Mouse (Mus musculus) spleen, postnatal 0 days (tissue): Measurements from ENCODE around the gene Pabpc5. TPM values are rescaled to one million over a fixed set of nuclear protein-coding genes. Genes with fewer than 3 reads are reported as not detected.

Source experiments
- polyA plus RNA-seq: library from polyadenylated mRNA; unstranded; fragments of >200 nt; fragmentation: Nextera tagmentation; extraction: Ambion mirVana; gene quantifications from 2 replicates; pipeline ENCODE4 v1.2.1, GENCODE M21; 2015

Pabpc5 gene
- 0.07 TPM in 1 of 2 replicates, not detected in the other for polyA plus RNA-seq

DNA sequence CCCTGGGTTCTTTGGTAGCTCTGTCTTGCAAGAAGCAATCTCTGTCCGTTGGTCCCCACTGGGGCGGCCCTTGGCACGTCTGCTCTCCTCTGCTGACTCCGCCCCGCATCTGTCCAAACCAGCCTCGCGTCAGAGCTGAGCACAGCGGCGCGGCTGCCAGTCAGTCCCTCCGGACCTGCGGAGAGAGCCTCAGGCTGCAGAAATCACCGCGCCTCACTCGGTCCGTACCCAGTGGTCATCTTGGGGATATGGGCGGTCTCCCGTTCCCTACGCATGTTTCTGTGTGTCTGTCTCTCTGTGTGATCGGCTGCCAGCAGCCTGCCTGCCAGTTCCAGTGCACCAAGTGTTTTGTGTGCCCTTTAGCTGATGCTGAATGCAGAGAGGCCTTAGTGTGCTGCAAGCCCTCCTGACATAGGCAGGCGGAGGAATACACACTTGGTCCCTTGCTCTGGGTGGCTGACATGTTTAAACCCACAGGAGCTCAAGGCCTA lies at the start of gene Pabpc5:
TSS of gene Pabpc5 (plus strand) at position 116 of the 491 bp plus-strand sequence.

